Mouse (Mus musculus) urinary bladder, adult 2 months (tissue): ENCODE data around the gene Capn1. TPM values are rescaled to one million over a fixed set of nuclear protein-coding genes. Genes with fewer than 3 reads are reported as not detected.

Experiments
- DNase-seq: peaks from one replicate; pipeline ENCODE4 v3.0.0; 2022; ENCODE audit warnings: low spot score
- polyA plus RNA-seq: library from polyadenylated mRNA; depleted of rRNA; stranded (reverse); fragments of >200 nt; gene quantifications from 2 replicates; pipeline ENCODE4 v1.2.3, GENCODE M21; 2012

Gene Capn1
- polyA plus RNA-seq, 1 experiment: 118 TPM

- no peak for DNase-seq
Measured at GRCm38 (mm10) chr19:5989585-5989984, 26.1 kb downstream of the Capn1 start.

- peak; percentile 63 for DNase-seq
Measured at GRCm38 (mm10) chr19:5988815-5989452, 26.8 kb downstream of the Capn1 start.

GRCm38 (mm10) chr19:5988027-5988814, 27.5 kb downstream of the Capn1 start:
- DNase-seq: peak; percentile 35

GRCm38 (mm10) chr19:5986043-5986442, 29.7 kb downstream of the Capn1 start, which contains the start of gene Slc22a20:
Gene Slc22a20 (minus strand): TSS chr19:5986143.
- no peak for DNase-seq

GRCm38 (mm10) chr19:5980477-5980876, 35.2 kb downstream of the Capn1 start:
- no peak for DNase-seq

GRCm38 (mm10) chr19:5977717-5978116, 38.0 kb downstream of the Capn1 start:
- DNase-seq: no peak

- DNase-seq: no peak
Measured at GRCm38 (mm10) chr19:5975676-5976075, 40.0 kb downstream of the Capn1 start.

GRCm38 (mm10) chr19:5975112-5975511, 40.6 kb downstream of the Capn1 start:
- DNase-seq: no peak

GRCm38 (mm10) chr19:5967664-5968063, 48.0 kb downstream of the Capn1 start:
- no peak for DNase-seq

GRCm38 (mm10) chr19:5966786-5967185, 48.9 kb downstream of the Capn1 start:
- DNase-seq: no peak

GRCm38 (mm10) chr19:5965910-5966309, 49.8 kb downstream of the Capn1 start:
- no peak for DNase-seq

- no peak for DNase-seq
Measured at GRCm38 (mm10) chr19:5965280-5965679, 50.4 kb downstream of the Capn1 start.

GRCm38 (mm10) chr19:5964804-5965203, 50.9 kb downstream of the Capn1 start:
- no peak for DNase-seq

GRCm38 (mm10) chr19:5963883-5964562, 51.7 kb downstream of the Capn1 start, which contains the start of gene Pola2:
Gene Pola2 (minus strand): TSS chr19:5964202.
- DNase-seq: peak; percentile 81

- no peak for DNase-seq
Measured at GRCm38 (mm10) chr19:5962651-5963050, 53.0 kb downstream of the Capn1 start.

GRCm38 (mm10) chr19:5957371-5957770, 58.3 kb downstream of the Capn1 start:
- DNase-seq: no peak

GRCm38 (mm10) chr19:5956685-5957084, 59.0 kb downstream of the Capn1 start:
- peak; percentile 65 for DNase-seq

- no peak for DNase-seq
Measured at GRCm38 (mm10) chr19:5955704-5956670, 59.7 kb downstream of the Capn1 start.

GRCm38 (mm10) chr19:5954936-5955335, 60.8 kb downstream of the Capn1 start:
- DNase-seq: no peak

GRCm38 (mm10) chr19:5954031-5954710, 61.5 kb downstream of the Capn1 start:
- DNase-seq: no peak
